ENCODE assay signal across 29 mouse cellular contexts in genomic region chr14:118486349-118486748, GRCm38 (mm10).
DNase-seq lines count a peak whose midpoint lies in the region; ATAC-seq and TF ChIP-seq lines count a peak whose summit lies in the region.
"Had no signal": no experiment of that assay in that cellular context is flagged by ENCODE, and none has a peak within 500 bp of the region (broad histone marks: within the 10 kb centered on the region; RNA-seq: fewer than 3 reads in every experiment).

No protein-coding gene starts in this region.

- H3K9ac ChIP-seq in hindbrain, embryonic 13.5 days, result no peak overlapping the region
- no peak overlapping the region for H3K9ac ChIP-seq in forebrain, embryonic 14.5 days (ENCODE audit: low read length)
- H3K9ac ChIP-seq in neural tube, embryonic 15.5 days (replicated peaks), result no peak overlapping the region
- H3K9ac ChIP-seq: embryonic facial prominence, embryonic 12.5 days; heart, embryonic 12.5 days; limb, embryonic 15.5 days; liver, embryonic 14.5 days; midbrain, embryonic 15.5 days; neural tube, embryonic 12.5 days had no signal

- no peaks in the 10 kb centered on the region for H3K27me3 ChIP-seq in hindbrain, embryonic 13.5 days
- H3K27me3 ChIP-seq in hindbrain, embryonic 10.5 days (ENCODE audit: insufficient read depth, poor library complexity, severe bottlenecking), result peaks cover 4% of the 10 kb centered on the region; the same call in 1 of the 2 replicates
- H3K27me3 ChIP-seq in forebrain, embryonic 14.5 days (replicated peaks; ENCODE audit: control insufficient read depth, insufficient read depth, low read length), result no peaks in the 10 kb centered on the region
- 0 out of 2 replicates have a peak, but pooled peaks cover 3% of the 10 kb centered on the region for H3K27me3 ChIP-seq in neural tube, embryonic 15.5 days (replicated peaks)
- H3K27me3 ChIP-seq: embryonic facial prominence, embryonic 12.5 days; limb, embryonic 15.5 days; midbrain, embryonic 15.5 days; neural tube, embryonic 12.5 days; Patski had no signal

- TF ChIP-seq CTCF in brain, embryonic 14.5 days (IDR thresholded peaks at IDR 0.05; ENCODE audit: borderline replicate concordance, extremely low read depth, insufficient read depth, insufficient read length), result no peak

- H3K27ac ChIP-seq in hindbrain, embryonic 13.5 days, result 0 out of 2 replicates have a peak overlapping the region, but pooled peaks have one; percentile 12
- no peak overlapping the region for H3K27ac ChIP-seq in hindbrain, embryonic 10.5 days
- H3K27ac ChIP-seq in forebrain, embryonic 14.5 days (ENCODE audit: low read depth, low read length), result no peak overlapping the region
- no peak overlapping the region for H3K27ac ChIP-seq in neural tube, embryonic 15.5 days (replicated peaks)
- H3K27ac ChIP-seq: embryonic facial prominence, embryonic 12.5 days; limb, embryonic 10.5 days; limb, embryonic 15.5 days; liver, embryonic 14.5 days; midbrain, embryonic 15.5 days; neural tube, embryonic 12.5 days had no signal

- H3K4me2 ChIP-seq in hindbrain, embryonic 13.5 days, result no peak overlapping the region
- no peak overlapping the region for H3K4me2 ChIP-seq in forebrain, embryonic 14.5 days (ENCODE audit: low read length)
- no peak overlapping the region for H3K4me2 ChIP-seq in neural tube, embryonic 15.5 days
- H3K4me2 ChIP-seq: embryonic facial prominence, embryonic 12.5 days; heart, embryonic 12.5 days; limb, embryonic 15.5 days; midbrain, embryonic 15.5 days; neural tube, embryonic 12.5 days had no signal

- H3K4me3 ChIP-seq in hindbrain, embryonic 13.5 days, result no peak overlapping the region
- H3K4me3 ChIP-seq in hindbrain, embryonic 10.5 days, result no peak overlapping the region
- H3K4me3 ChIP-seq in forebrain, embryonic 14.5 days (ENCODE audit: low read depth, low read length), result no peak overlapping the region
- H3K4me3 ChIP-seq in neural tube, embryonic 15.5 days (replicated peaks), result no peak overlapping the region
- H3K4me3 ChIP-seq: embryonic facial prominence, embryonic 12.5 days; heart, embryonic 12.5 days; limb, embryonic 10.5 days; limb, embryonic 15.5 days; midbrain, embryonic 15.5 days; neural tube, embryonic 12.5 days had no signal

- 75% methylated on average over 11 of the region's 11 CpGs for WGBS in hindbrain, embryonic 13.5 days
- 85% methylated on average over 11 of the region's 11 CpGs for WGBS in hindbrain, embryonic 10.5 days
- WGBS in forebrain, embryonic 14.5 days, result 29% methylated on average over 11 of the region's 11 CpGs
- 55% methylated on average over 11 of the region's 11 CpGs for WGBS in neural tube, embryonic 15.5 days

- H3K4me1 ChIP-seq in hindbrain, embryonic 13.5 days (replicated peaks), result peaks cover 13% of the 10 kb centered on the region
- peaks cover 14% of the 10 kb centered on the region for H3K4me1 ChIP-seq in hindbrain, embryonic 10.5 days (replicated peaks)
- peaks cover 7% of the 10 kb centered on the region for H3K4me1 ChIP-seq in forebrain, embryonic 14.5 days (ENCODE audit: control insufficient read depth, insufficient read depth, low read length)
- H3K4me1 ChIP-seq in neural tube, embryonic 15.5 days, result peaks cover 14% of the 10 kb centered on the region
- H3K4me1 ChIP-seq: heart, embryonic 12.5 days; limb, embryonic 15.5 days had no signal

- no peak for DNase-seq in hindbrain, embryonic 10.5 days (ENCODE audit: low spot score)
- peak; percentile 76 for DNase-seq in brain, embryonic 14.5 days (ENCODE audit: low read depth)
- DNase-seq in forebrain, embryonic 14.5 days (ENCODE audit: low spot score), result peak; percentile 49
- DNase-seq in MN1 (ENCODE audit: low spot score), result no peak
- no peak for DNase-seq in heart, postnatal 4 days
- DNase-seq: adrenal gland, postnatal 10 days; cerebellum, adult 11-12 months; cerebellum, adult 9-11 months; embryo, embryonic 11 days; gastrocnemius, postnatal 10 days; kidney, adult 11 months; kidney, postnatal 14 days; layer of hippocampus, adult 9-11 months; lung, adult 2 months; lung, postnatal 10 days; retina, postnatal 1 day; right cerebral cortex, postnatal 14 days; thymus, postnatal 14 days had no signal

- no peak for TF ChIP-seq POLR2A in brain, embryonic 14.5 days (IDR thresholded peaks at IDR 0.05; ENCODE audit: borderline replicate concordance, extremely low read depth, insufficient read depth, insufficient read length, poor library complexity, severe bottlenecking)

- H3K36me3 ChIP-seq in hindbrain, embryonic 13.5 days, result no peaks in the 10 kb centered on the region
- peaks cover 11% of the 10 kb centered on the region for H3K36me3 ChIP-seq in hindbrain, embryonic 10.5 days
- H3K36me3 ChIP-seq in forebrain, embryonic 14.5 days (ENCODE audit: control insufficient read depth, insufficient read depth, low read length), result no peaks in the 10 kb centered on the region
- no peaks in the 10 kb centered on the region for H3K36me3 ChIP-seq in neural tube, embryonic 15.5 days
- H3K36me3 ChIP-seq: embryonic facial prominence, embryonic 12.5 days; heart, embryonic 12.5 days; limb, embryonic 10.5 days; limb, embryonic 15.5 days; midbrain, embryonic 15.5 days; neural tube, embryonic 12.5 days had no signal

- peak; percentile 7; the same call in 1 of the 2 replicates for ATAC-seq in hindbrain, embryonic 13.5 days (ENCODE audit: low FRiP score)
- peak; percentile 54; the same call in 1 of the 2 replicates for ATAC-seq in forebrain, embryonic 14.5 days
- ATAC-seq in neural tube, embryonic 15.5 days (ENCODE audit: low FRiP score), result peak; percentile 65
- ATAC-seq: midbrain, embryonic 15.5 days; Patski had no signal

- no peaks in the 10 kb centered on the region for H3K9me3 ChIP-seq in hindbrain, embryonic 13.5 days
- H3K9me3 ChIP-seq in hindbrain, embryonic 10.5 days, result peaks cover 4% of the 10 kb centered on the region; the same call in 1 of the 2 replicates
- no peaks in the 10 kb centered on the region for H3K9me3 ChIP-seq in forebrain, embryonic 14.5 days (replicated peaks; ENCODE audit: control insufficient read depth, low read length)
- no peaks in the 10 kb centered on the region for H3K9me3 ChIP-seq in neural tube, embryonic 15.5 days (replicated peaks)
- H3K9me3 ChIP-seq: embryonic facial prominence, embryonic 12.5 days; G1E; heart, embryonic 12.5 days; limb, embryonic 10.5 days; limb, embryonic 15.5 days; midbrain, embryonic 15.5 days; neural tube, embryonic 12.5 days had no signal

Comparison
In these comparisons a context has a peak if more than half of its experiments do, and no peak if none do; other contexts are left out.
1. ATAC-seq: peak in every context shown above with its lines; median percentile 65 in neural tube, embryonic 15.5 days; 54 in forebrain, embryonic 14.5 days; 7 in hindbrain, embryonic 13.5 days.
2. DNase-seq: peak in brain, embryonic 14.5 days (single experiment) and forebrain, embryonic 14.5 days (single experiment); none in hindbrain, embryonic 10.5 days (single experiment), MN1 (single experiment) and heart, postnatal 4 days (single experiment).